15 mouse cellular contexts compared by ENCODE assay signal in genomic region chr1:40829213-40829914, GRCm38 (mm10). TPM values are rescaled to one million over a fixed set of nuclear protein-coding genes. Genes with fewer than 3 reads are reported as not detected.
DNase-seq lines count a peak whose midpoint lies in the region; ATAC-seq lines count a peak whose summit lies in the region.
"Had no signal": no experiment of that assay in that cellular context is flagged by ENCODE, and none has a peak within 500 bp of the region (broad histone marks: within the 10 kb centered on the region; RNA-seq: fewer than 3 reads in every experiment).

No protein-coding gene starts in this region.

- 41% methylated on average over 10 of the region's 10 CpGs for WGBS in kidney, embryonic 15.5 days
- WGBS in intestine, embryonic 16.5 days: 65% methylated on average over 10 of the region's 10 CpGs

- H3K36me3 ChIP-seq in kidney, embryonic 15.5 days: no peaks in the 10 kb centered on the region
- no peaks in the 10 kb centered on the region for H3K36me3 ChIP-seq in intestine, embryonic 16.5 days (ENCODE audit: control insufficient read depth, insufficient read depth, low read length)

- H3K27me3 ChIP-seq in kidney, embryonic 15.5 days: peaks cover 10% of the 10 kb centered on the region
- H3K27me3 ChIP-seq in intestine, embryonic 16.5 days (replicated peaks; ENCODE audit: control insufficient read depth, insufficient read depth, low read length): no peaks in the 10 kb centered on the region

- 0 out of 2 replicates have a peak, but pooled peaks cover 6% of the 10 kb centered on the region for H3K4me1 ChIP-seq in kidney, embryonic 15.5 days
- H3K4me1 ChIP-seq in intestine, embryonic 16.5 days (ENCODE audit: control insufficient read depth, insufficient read depth, low read length): no peaks in the 10 kb centered on the region

- intact Hi-C loops in gastrocnemius, postnatal 14 days (cut with DNase I; ENCODE audit: low total_unique reads): no loop called here
- intact Hi-C loops in heart, postnatal 14 days (cut with DNase I): loop anchor here (2.0 kb wide), 1 partner anchor 23 kb away; no protein-coding TSS in a partner anchor

- DNase-seq in adrenal gland, postnatal 14 days: peak; percentile 14
- DNase-seq in adrenal gland, postnatal 10 days: no peak
- no peak for DNase-seq in kidney, postnatal 10 days
- DNase-seq in gastrocnemius, postnatal 14 days: peak; percentile 32
- DNase-seq in heart, postnatal 14 days: peak; percentile 18 to 27
- no peak for DNase-seq in spleen, postnatal 4 days (ENCODE audit: low spot score in 2 of 2)
- DNase-seq: kidney, postnatal 4 days; right cerebral cortex, postnatal 4 days; thymus, postnatal 4 days had no signal

- no peak overlapping the region for H3K4me3 ChIP-seq in kidney, embryonic 15.5 days (replicated peaks)
- no peak overlapping the region for H3K4me3 ChIP-seq in intestine, embryonic 16.5 days (ENCODE audit: low read length)
- H3K4me3 ChIP-seq: erythroblast, embryonic 14.5 days; myocyte had no signal

- H3K27ac ChIP-seq in kidney, embryonic 15.5 days: no peak overlapping the region
- H3K27ac ChIP-seq in intestine, embryonic 16.5 days (ENCODE audit: low read length): no peak overlapping the region
- H3K27ac ChIP-seq: liver, embryonic 14.5 days had no signal

- H3K9me3 ChIP-seq in kidney, embryonic 15.5 days (replicated peaks): no peaks in the 10 kb centered on the region
- H3K9me3 ChIP-seq in intestine, embryonic 16.5 days (ENCODE audit: control insufficient read depth, low read length): no peaks in the 10 kb centered on the region

- no peak overlapping the region for H3K9ac ChIP-seq in kidney, embryonic 15.5 days
- H3K9ac ChIP-seq in intestine, embryonic 16.5 days (ENCODE audit: low read depth, low read length): no peak overlapping the region
- H3K9ac ChIP-seq: liver, embryonic 14.5 days had no signal

- peak; percentile 69; the same call in 1 of the 2 replicates for ATAC-seq in kidney, embryonic 15.5 days (replicated peaks; ENCODE audit: low FRiP score)
- ATAC-seq in intestine, embryonic 16.5 days: no peak

- no peak overlapping the region for H3K4me2 ChIP-seq in kidney, embryonic 15.5 days
- H3K4me2 ChIP-seq in intestine, embryonic 16.5 days (ENCODE audit: low read depth, low read length): no peak overlapping the region
- H3K4me2 ChIP-seq: midbrain, embryonic 11.5 days had no signal

RNA-seq across cellular contexts. Expression of gene Tmem182, which starts 24.0 kb away (rescaled TPM):
- total RNA-seq in adrenal gland, postnatal 14 days (2021): 4.5 and 6.4 TPM in 2 replicates
- total RNA-seq in adrenal gland, postnatal 10 days (2021): 10 to 100 TPM in 1 of 2 experiments, 1 to 10 TPM in 1; 7.2 to 25.0 TPM
- polyA plus RNA-seq in kidney, embryonic 15.5 days (2015; fragmentation: Nextera tagmentation; extraction: Ambion mirVana): 1.2 and 1.5 TPM in 2 replicates
- total RNA-seq in gastrocnemius, postnatal 14 days (2021): 100 to 1,000 TPM; 181 to 201 TPM
- total RNA-seq in heart, postnatal 14 days (2021): 100 to 1,000 TPM; 125 to 135 TPM
- polyA plus RNA-seq in intestine, embryonic 16.5 days (2015; fragmentation: Nextera tagmentation; extraction: Ambion mirVana): 0.22 and 0.43 TPM in 2 replicates
- polyA plus RNA-seq: erythroblast, embryonic 14.5 days; liver, embryonic 14.5 days; midbrain, embryonic 11.5 days had no signal

RNA-seq across cellular contexts. Expression of gene Mfsd9, which starts 38.9 kb away (rescaled TPM):
- 2.6 and 3.2 TPM in 2 replicates for total RNA-seq in adrenal gland, postnatal 14 days (2021)
- total RNA-seq in adrenal gland, postnatal 10 days (2021): 1 to 10 TPM; 3.3 to 5.5 TPM
- polyA plus RNA-seq in kidney, embryonic 15.5 days (2015; fragmentation: Nextera tagmentation; extraction: Ambion mirVana): 3.9 and 5.1 TPM in 2 replicates
- under 1 TPM; 0.33 to 0.59 TPM for total RNA-seq in gastrocnemius, postnatal 14 days (2021)
- under 1 TPM; 0.48 to 0.63 TPM for total RNA-seq in heart, postnatal 14 days (2021)
- polyA plus RNA-seq in intestine, embryonic 16.5 days (2015; fragmentation: Nextera tagmentation; extraction: Ambion mirVana): 5.9 and 6.8 TPM in 2 replicates

Comparison
In these comparisons a context has a peak if more than half of its experiments do, and no peak if none do; other contexts are left out.
1. DNase-seq: peak in adrenal gland, postnatal 14 days (single experiment), gastrocnemius, postnatal 14 days (single experiment) and heart, postnatal 14 days (2 of 2); none in adrenal gland, postnatal 10 days (single experiment), kidney, postnatal 10 days (single experiment) and spleen, postnatal 4 days (0 of 2).
2. RNA of gene Tmem182, which starts 24.0 kb away (total RNA-seq): 181 to 201 TPM in gastrocnemius, postnatal 14 days and 125 to 135 TPM in heart, postnatal 14 days; 7.2 to 25.0 TPM in adrenal gland, postnatal 10 days and 4.5 to 6.4 TPM in adrenal gland, postnatal 14 days; every median in the first group is over 4 times any median in the second.